Mouse (Mus musculus) spleen, adult 2 months (tissue): Measurements from ENCODE around the gene Grm1.

Experiments
- CTCF ChIP-seq: fragments of 200-500 bp; IDR thresholded peaks from 2 replicates; pipeline ENCODE4 v1.5.1; 2011; ENCODE audit warnings: mild to moderate bottlenecking, inconsistent platforms; ENCODE audit not compliant: insufficient read depth, insufficient read length, insufficient replicate concordance; ENCODE audit errors: extremely low read depth
- POLR2A ChIP-seq: fragments of 200-500 bp; IDR thresholded peaks from 2 replicates; pipeline ENCODE4 v1.6.1; 2011; ENCODE audit warnings: low read depth, low read length, inconsistent platforms

DNA sequence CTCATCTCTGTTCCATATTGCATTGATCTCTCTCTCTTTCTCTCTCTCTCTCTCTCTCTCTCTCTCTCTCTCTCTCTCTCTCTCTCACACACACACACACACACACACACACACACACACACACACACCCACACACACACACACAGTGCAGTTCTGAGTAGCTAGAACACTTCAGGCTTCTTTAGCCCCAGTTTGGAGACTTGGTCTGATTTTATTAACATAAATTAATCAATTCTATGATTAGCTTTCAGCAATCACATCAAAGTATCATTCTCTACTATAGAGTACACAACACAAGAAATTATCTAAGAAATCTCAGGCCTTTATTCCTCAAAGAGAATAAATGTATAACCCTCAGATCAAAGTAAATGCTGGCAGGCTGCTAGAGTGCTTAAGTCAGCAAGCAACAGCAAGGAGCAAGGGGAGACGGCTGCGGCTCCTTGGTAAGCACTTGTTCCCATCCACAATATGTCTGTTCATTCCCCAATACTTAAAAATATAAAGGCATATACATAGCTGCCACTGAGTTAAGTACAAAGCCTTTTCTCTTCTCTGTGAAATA lies 63.1 kb downstream of the Grm1 start:
- TF ChIP-seq POLR2A = no peak
- no peak for TF ChIP-seq CTCF
